Mouse (Mus musculus) cortical plate, adult 2 months (tissue): ENCODE results near the gene 1700028P14Rik. TPM values are rescaled to one million over a fixed set of nuclear protein-coding genes. Genes with fewer than 3 reads are reported as not detected.

Source experiments
- H3K27ac ChIP-seq: fragments of 200-500 bp; 2 replicates; pipeline ENCODE4 v1.5.1; 2012; ENCODE audit warnings: low read length, control low read depth, inconsistent platforms; ENCODE audit not compliant: insufficient read depth
- H3K4me1 ChIP-seq: fragments of 200-500 bp; 2 replicates; pipeline ENCODE4 v1.6.1; 2011; ENCODE audit warnings: low read length; ENCODE audit not compliant: control insufficient read depth, insufficient read depth
- H3K4me3 ChIP-seq: fragments of 200-500 bp; 2 replicates; pipeline ENCODE4 v1.5.1; 2011; ENCODE audit warnings: mild to moderate bottlenecking, low read length, control low read depth; ENCODE audit not compliant: insufficient read depth
- CTCF ChIP-seq: fragments of 200-500 bp; IDR thresholded peaks from 2 replicates; pipeline ENCODE4 v1.5.1; 2011; ENCODE audit warnings: mild to moderate bottlenecking, control low read depth, low read length; ENCODE audit not compliant: insufficient read depth; ENCODE audit errors: extremely low read depth
- POLR2A ChIP-seq: fragments of 200-500 bp; IDR thresholded peaks from 2 replicates; pipeline ENCODE4 v1.6.1; 2011; ENCODE audit warnings: mild to moderate bottlenecking, low read length, control low read depth; ENCODE audit not compliant: insufficient read depth; ENCODE audit errors: extremely low read depth
- polyA plus RNA-seq: library from polyadenylated mRNA; depleted of rRNA; stranded (reverse); fragments of >200 nt; gene quantifications from 2 replicates; pipeline ENCODE4 v1.2.3, GENCODE M21; 2012

1700028P14Rik gene
- polyA plus RNA-seq, 1 experiment: 1.3 TPM

GRCm38 (mm10) chr19:23668142-23668655 is 15.6 kb upstream of the 1700028P14Rik start:
- Histone ChIP-seq H3K4me3 (no peak overlapping the region), H3K4me1 (no peaks in the 10 kb centered on the region), H3K27ac (no peak overlapping the region)
- no peak for TF ChIP-seq CTCF

DNA sequence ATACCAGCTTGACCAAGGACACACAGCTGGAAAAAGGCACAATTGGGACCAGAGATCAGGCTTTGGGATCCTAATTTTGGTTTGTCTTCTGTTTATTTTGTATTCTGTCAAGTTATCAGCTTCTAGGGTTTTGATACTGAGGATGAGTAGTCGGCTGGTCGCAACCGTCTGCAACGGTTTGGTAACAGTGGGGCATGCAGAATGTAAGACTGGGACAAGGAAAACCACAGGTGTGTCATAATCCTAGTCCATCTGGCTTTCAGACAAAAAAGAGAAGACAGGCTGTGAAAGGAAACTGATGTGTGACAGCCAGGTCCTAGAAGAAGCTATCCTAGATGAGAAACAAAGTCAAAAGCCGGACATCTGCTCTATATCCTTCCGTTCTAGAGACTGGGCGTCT is 11.5 kb upstream of the 1700028P14Rik start:
- TF ChIP-seq CTCF: no peak
- no peak for TF ChIP-seq POLR2A
- Histone ChIP-seq H3K27ac (no peak overlapping the region), H3K4me3 (no peak overlapping the region), H3K4me1 (no peaks in the 10 kb centered on the region)

DNA sequence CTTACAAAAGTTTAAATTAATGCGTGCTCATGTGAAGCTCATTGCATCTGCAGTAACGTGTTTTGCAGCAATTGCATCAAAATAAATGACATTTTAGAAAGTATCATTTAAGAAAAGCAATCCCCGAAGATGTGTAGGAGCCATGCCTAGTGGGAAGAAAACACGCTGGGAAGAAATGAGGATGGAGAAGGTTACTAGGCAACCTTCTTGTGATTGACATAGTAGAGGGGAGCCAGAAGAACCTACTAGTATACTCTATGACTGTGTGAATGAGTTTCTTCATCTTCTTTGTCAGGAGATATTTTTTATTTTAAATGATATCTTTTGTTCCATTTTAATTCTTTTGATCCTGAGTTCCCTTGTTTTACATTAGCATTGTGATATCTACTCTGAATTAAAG is 5.7 kb upstream of the 1700028P14Rik start:
- Histone ChIP-seq H3K4me3 (no peak overlapping the region), H3K27ac (no peak overlapping the region), H3K4me1 (no peaks in the 10 kb centered on the region)
- TF ChIP-seq CTCF (no peak), POLR2A (no peak)

DNA sequence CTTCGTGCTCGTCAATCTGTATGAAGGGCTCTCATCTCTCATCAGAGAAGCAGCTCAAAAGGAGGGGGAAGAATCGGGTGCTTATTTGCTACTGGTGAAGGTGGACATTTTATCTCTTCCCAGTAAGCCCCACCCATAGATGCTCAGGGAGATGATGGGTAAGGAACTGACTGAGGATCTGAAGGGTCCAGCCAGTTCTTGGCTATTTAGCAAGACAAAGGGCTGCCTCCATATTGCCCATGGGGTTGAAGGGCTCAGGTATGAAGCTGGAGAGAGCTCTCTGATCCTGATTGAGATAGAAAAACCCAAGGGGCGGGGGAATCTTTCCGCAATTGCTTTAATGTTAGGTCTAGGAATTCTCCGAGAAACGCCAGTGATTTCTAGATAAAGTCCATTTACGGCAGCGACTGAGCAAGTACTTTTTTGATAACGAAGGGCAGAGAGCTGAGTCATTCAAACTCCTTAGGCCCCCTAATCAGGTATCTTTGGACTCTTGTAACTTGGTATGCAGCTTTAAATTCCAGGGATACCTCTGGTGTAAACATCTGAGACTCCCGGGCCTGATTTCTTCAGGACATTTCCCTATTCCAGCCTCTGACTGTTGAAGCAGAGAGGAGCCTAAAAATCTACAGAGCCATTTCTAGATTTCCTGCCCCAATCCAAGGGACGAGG is 4.8 kb upstream of the 1700028P14Rik start:
- TF ChIP-seq CTCF (no peak), POLR2A (no peak)
- no peaks in the 10 kb centered on the region for H3K4me1 ChIP-seq
- no peak overlapping the region for H3K27ac ChIP-seq
- no peak overlapping the region for H3K4me3 ChIP-seq

GRCm38 (mm10) chr19:23653154-23653553 is 542 bp upstream of the 1700028P14Rik start:
- no peak overlapping the region for H3K27ac ChIP-seq
- H3K4me3 ChIP-seq: no peak overlapping the region
- H3K4me1 ChIP-seq: no peaks in the 10 kb centered on the region
- TF ChIP-seq POLR2A: no peak
- no peak for TF ChIP-seq CTCF

GRCm38 (mm10) chr19:23647308-23647707 is 5.3 kb downstream of the 1700028P14Rik start:
- TF ChIP-seq POLR2A (no peak), CTCF (no peak)
- Histone ChIP-seq H3K4me3 (no peak overlapping the region), H3K27ac (no peak overlapping the region), H3K4me1 (peaks cover 2% of the 10 kb centered on the region)

- Histone ChIP-seq H3K27ac (no peak overlapping the region), H3K4me3 (no peak overlapping the region), H3K4me1 (peaks cover 2% of the 10 kb centered on the region)
- TF ChIP-seq POLR2A: no peak
- no peak for TF ChIP-seq CTCF
These were observed 7.3 kb downstream of the 1700028P14Rik start for GRCm38 (mm10) chr19:23645347-23645746.

DNA sequence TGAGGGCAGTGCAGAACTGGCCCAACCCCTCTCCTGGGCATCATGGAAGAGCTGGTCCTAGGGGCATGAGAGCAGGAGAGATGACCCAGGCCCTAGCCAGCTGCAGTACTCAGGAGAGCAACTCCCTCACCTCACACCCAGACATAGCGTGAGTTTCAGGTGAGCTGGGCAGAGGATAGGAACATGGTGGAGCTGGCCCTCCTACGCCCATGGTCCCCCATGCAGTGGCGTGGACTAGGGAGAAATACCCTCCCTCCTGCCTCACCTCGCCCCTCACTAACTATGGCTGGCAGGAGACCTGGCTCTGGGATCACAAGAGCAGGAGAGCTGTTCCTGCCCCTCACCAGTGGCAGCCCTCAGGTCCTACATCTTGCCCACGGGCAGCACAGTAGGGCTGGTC is 8.8 kb downstream of the 1700028P14Rik start:
- Histone ChIP-seq H3K4me3 (no peak overlapping the region), H3K4me1 (peaks cover 2% of the 10 kb centered on the region), H3K27ac (no peak overlapping the region)
- TF ChIP-seq POLR2A: no peak
- no peak for TF ChIP-seq CTCF

GRCm38 (mm10) chr19:23636786-23637185 is 15.8 kb downstream of the 1700028P14Rik start:
- TF ChIP-seq CTCF: no peak
- no peak for TF ChIP-seq POLR2A
- H3K4me1 ChIP-seq: no peaks in the 10 kb centered on the region
- no peak overlapping the region for H3K4me3 ChIP-seq
- no peak overlapping the region for H3K27ac ChIP-seq

DNA sequence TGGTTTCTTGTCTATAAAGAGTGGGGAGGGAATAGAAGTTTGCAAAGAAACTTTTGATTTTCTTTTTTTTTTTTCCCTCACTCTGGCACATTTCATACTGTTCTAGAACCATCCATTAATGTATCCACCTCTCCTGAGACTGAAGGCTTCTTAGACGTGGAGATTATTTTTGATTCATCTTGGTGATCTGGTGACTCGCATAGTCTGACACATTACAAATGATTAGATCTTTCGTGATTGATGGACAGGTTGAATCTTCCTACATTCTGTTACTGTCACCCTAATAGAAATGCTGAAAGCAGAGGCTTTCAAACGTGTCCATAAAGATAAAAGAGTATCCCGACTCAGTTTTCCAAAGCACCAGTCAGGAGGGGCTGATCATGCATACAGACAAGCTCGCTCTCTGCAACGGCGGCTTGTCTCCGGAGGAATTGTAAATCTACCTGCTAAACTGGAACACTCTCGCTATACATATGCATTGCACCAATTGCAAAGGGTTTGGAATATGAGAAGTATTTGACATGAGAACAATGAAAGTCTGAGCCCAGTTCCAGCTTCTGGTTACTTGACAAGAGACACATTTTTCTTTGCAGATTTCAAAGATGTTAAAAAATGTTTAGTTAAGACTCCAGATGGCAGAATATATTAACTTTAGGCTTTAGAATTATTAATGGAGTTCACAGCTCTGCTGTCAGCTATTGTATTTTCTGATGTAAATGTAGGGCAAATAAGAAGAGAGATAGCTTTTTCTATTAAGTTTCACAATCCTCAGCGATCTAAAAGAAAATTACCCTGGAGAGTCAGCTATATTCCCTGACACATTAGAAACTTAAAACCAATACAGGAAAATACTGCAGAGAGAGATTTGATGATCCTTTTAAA is 20.8 kb downstream of the 1700028P14Rik start:
- H3K4me3 ChIP-seq: no peak overlapping the region
- no peak overlapping the region for H3K27ac ChIP-seq
- TF ChIP-seq CTCF (no peak), POLR2A (no peak)
- no peaks in the 10 kb centered on the region for H3K4me1 ChIP-seq
